Mouse (Mus musculus): Measurements from ENCODE around the gene Tmem107.

DNA sequence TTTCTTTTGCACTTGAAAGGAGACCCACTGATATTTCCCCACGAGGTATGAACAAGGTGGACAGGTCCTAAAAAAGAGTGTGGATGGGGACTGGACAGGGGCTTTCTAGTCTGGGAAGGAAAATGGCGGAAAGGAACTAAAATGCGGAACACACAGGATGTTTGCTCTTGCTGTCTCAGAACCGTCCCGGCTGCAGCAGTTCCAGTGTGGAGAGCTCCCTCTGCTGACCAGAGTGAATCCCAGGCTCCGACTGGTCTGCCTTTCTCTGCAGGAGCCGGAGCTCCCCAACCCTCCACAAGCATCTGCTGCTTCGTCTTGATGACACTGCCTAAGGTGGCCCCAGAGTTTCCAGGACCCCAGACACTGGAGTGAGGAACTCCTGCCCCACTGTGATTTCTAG, 34.8 kb upstream of the Tmem107 start:
- TF ChIP-seq CTCF (IDR thresholded peaks at IDR 0.05; ENCODE audit: low read depth), result peak; percentile 96
- TF ChIP-seq EP300 (IDR thresholded peaks at IDR 0.05; ENCODE audit: low read depth), result no peak

Measured in liver, embryonic 14.5 days (tissue).